Mouse (Mus musculus) heart, embryonic 15.5 days (tissue): ENCODE data around the gene Ralgapb. TPM values are rescaled to one million over a fixed set of nuclear protein-coding genes. Genes with fewer than 3 reads are reported as not detected.

Experiments
- ATAC-seq: fragments of 200-750 bp; cut with Nextera tagmentation; replicated peaks from 2 replicates; pipeline ENCODE4 v1.8.0; 2017; ENCODE audit warnings: low read depth, moderate TSS enrichment; ENCODE audit not compliant: insufficient number of reproducible peaks, insufficient read depth, low FRiP score
- H3K27ac ChIP-seq: fragments of 300-500 bp; sonication (generic); 2 replicates; pipeline ENCODE4 v1.5.1; 2015; ENCODE audit warnings: mild to moderate bottlenecking, inconsistent platforms
- H3K27me3 ChIP-seq: fragments of 300-500 bp; sonication (generic); 2 replicates; pipeline ENCODE4 v1.6.1; 2015; ENCODE audit warnings: inconsistent platforms
- H3K36me3 ChIP-seq: fragments of 300-500 bp; sonication (generic); 2 replicates; pipeline ENCODE4 v1.6.1; 2015; ENCODE audit warnings: mild to moderate bottlenecking, inconsistent platforms
- H3K4me1 ChIP-seq: fragments of 300-500 bp; sonication (generic); replicated peaks from 2 replicates; pipeline ENCODE4 v1.6.1; 2015; ENCODE audit warnings: inconsistent platforms
- H3K4me2 ChIP-seq: fragments of 300-500 bp; sonication (generic); 2 replicates; pipeline ENCODE4 v1.6.1; 2015; ENCODE audit warnings: inconsistent platforms, mild to moderate bottlenecking, moderate library complexity
- H3K4me3 ChIP-seq: fragments of 300-500 bp; sonication (generic); 2 replicates; pipeline ENCODE4 v1.5.1; 2015; ENCODE audit warnings: mild to moderate bottlenecking, inconsistent platforms
- H3K9ac ChIP-seq: fragments of 300-500 bp; sonication (generic); 2 replicates; pipeline ENCODE4 v1.6.1; 2015; ENCODE audit warnings: mild to moderate bottlenecking, inconsistent platforms
- H3K9me3 ChIP-seq: fragments of 300-500 bp; sonication (generic); replicated peaks from 2 replicates; pipeline ENCODE4 v1.6.1; 2016; ENCODE audit warnings: inconsistent platforms
- WGBS: fragments of 180-500 bp; shearing (Covaris S2); methylation state at CpG from one replicate; pipeline ENCODE4 v1.1.7; 2015; ENCODE audit warnings: mixed read lengths; 5-methylcytosine and 5-hydroxymethylcytosine counted together
- polyA plus RNA-seq: library from polyadenylated mRNA; unstranded; fragments of >200 nt; fragmentation: Nextera tagmentation; extraction: Ambion mirVana; gene quantifications from 2 replicates; pipeline ENCODE4 v1.2.1, GENCODE M21; 2015

Ralgapb gene
- polyA plus RNA-seq, result 11.0 and 12.7 TPM in 2 replicates

GRCm38 (mm10) chr2:158409595-158410021, at the start of gene Ralgapb:
Gene Ralgapb, plus strand, starts transcription at chr2:158409848.
- peak within 1 kb of the TSS; percentile 91 for H3K27ac ChIP-seq
- H3K36me3 ChIP-seq, result no peaks in the 10 kb centered on the region
- peaks cover 26% of the 10 kb centered on the region for H3K4me1 ChIP-seq
- ATAC-seq, result peak; percentile 88
- no peaks in the 10 kb centered on the region for H3K9me3 ChIP-seq
- WGBS, result 0% methylated on average over 46 of the region's 46 CpGs
- H3K27me3 ChIP-seq, result peaks cover 3% of the 10 kb centered on the region; the same call in 1 of the 2 replicates
- peak within 1 kb of the TSS; percentile 90 for H3K9ac ChIP-seq
- peak within 1 kb of the TSS; percentile 93 for H3K4me2 ChIP-seq
- H3K4me3 ChIP-seq, result peak within 1 kb of the TSS; percentile 97

- ATAC-seq, result peak; percentile 81
- Histone ChIP-seq H3K4me3 (peak overlapping the region; percentile 82), H3K4me1 (peaks cover 27% of the 10 kb centered on the region), H3K27me3 (no peaks in the 10 kb centered on the region), H3K27ac (peak overlapping the region; percentile 78), H3K4me2 (peak overlapping the region; percentile 86), H3K9ac (peak overlapping the region; percentile 84), H3K36me3 (peaks cover 41% of the 10 kb centered on the region), H3K9me3 (no peaks in the 10 kb centered on the region)
- WGBS, result under 1% methylated on average over 41 of the region's 41 CpGs
Measured at GRCm38 (mm10) chr2:158360873-158361677, 48.6 kb upstream of the Ralgapb start.

- Histone ChIP-seq H3K27ac (0 out of 2 replicates have a peak overlapping the region, but pooled peaks have one; percentile 31), H3K4me3 (peak overlapping the region; percentile 82), H3K9ac (no peak overlapping the region), H3K4me2 (peak overlapping the region; percentile 86; the same call in 1 of the 2 replicates), H3K27me3 (no peaks in the 10 kb centered on the region), H3K36me3 (peaks cover 34% of the 10 kb centered on the region), H3K4me1 (peaks cover 27% of the 10 kb centered on the region), H3K9me3 (no peaks in the 10 kb centered on the region)
- ATAC-seq, result no peak
- WGBS, result 35% methylated on average over 8 of the region's 8 CpGs
Measured at GRCm38 (mm10) chr2:158361678-158362320, 47.8 kb upstream of the Ralgapb start.

- H3K36me3 ChIP-seq, result peaks cover 10% of the 10 kb centered on the region; the same call in 1 of the 2 replicates
- H3K9me3 ChIP-seq, result no peaks in the 10 kb centered on the region
- no peak for ATAC-seq
- no peak overlapping the region for H3K27ac ChIP-seq
- peaks cover 19% of the 10 kb centered on the region for H3K4me1 ChIP-seq
- no peak overlapping the region for H3K4me3 ChIP-seq
- no peaks in the 10 kb centered on the region for H3K27me3 ChIP-seq
- no peak overlapping the region for H3K4me2 ChIP-seq
- 80% methylated on average over 4 of the region's 4 CpGs for WGBS
- no peak overlapping the region for H3K9ac ChIP-seq
Measured at GRCm38 (mm10) chr2:158364175-158364574, 45.5 kb upstream of the Ralgapb start.

- H3K4me3 ChIP-seq, result no peak overlapping the region
- H3K27me3 ChIP-seq, result no peaks in the 10 kb centered on the region
- peaks cover 8% of the 10 kb centered on the region for H3K4me1 ChIP-seq
- H3K4me2 ChIP-seq, result no peak overlapping the region
- H3K27ac ChIP-seq, result no peak overlapping the region
- no peaks in the 10 kb centered on the region for H3K9me3 ChIP-seq
- no peak overlapping the region for H3K9ac ChIP-seq
- 67% methylated on average over 12 of the region's 12 CpGs for WGBS
- H3K36me3 ChIP-seq, result no peaks in the 10 kb centered on the region; the same call in 1 of the 2 replicates
- ATAC-seq, result no peak
Measured at GRCm38 (mm10) chr2:158365099-158365850, 44.4 kb upstream of the Ralgapb start.

- Histone ChIP-seq H3K36me3 (no peaks in the 10 kb centered on the region), H3K27ac (no peak overlapping the region), H3K4me2 (no peak overlapping the region), H3K9ac (no peak overlapping the region), H3K27me3 (no peaks in the 10 kb centered on the region), H3K4me3 (no peak overlapping the region), H3K9me3 (no peaks in the 10 kb centered on the region), H3K4me1 (no peaks in the 10 kb centered on the region)
- no peak for ATAC-seq
- 61% methylated on average over 5 of the region's 5 CpGs for WGBS
Measured at GRCm38 (mm10) chr2:158367654-158368053, 42.0 kb upstream of the Ralgapb start.

GRCm38 (mm10) chr2:158368313-158368712, 41.3 kb upstream of the Ralgapb start:
- ATAC-seq, result no peak
- H3K9me3 ChIP-seq, result no peaks in the 10 kb centered on the region
- no peak overlapping the region for H3K4me2 ChIP-seq
- H3K4me3 ChIP-seq, result no peak overlapping the region
- no peaks in the 10 kb centered on the region; the same call in 1 of the 2 replicates for H3K4me1 ChIP-seq
- 79% methylated on average over 8 of the region's 8 CpGs for WGBS
- peaks cover 5% of the 10 kb centered on the region; the same call in 1 of the 2 replicates for H3K27me3 ChIP-seq
- no peaks in the 10 kb centered on the region for H3K36me3 ChIP-seq
- no peak overlapping the region for H3K9ac ChIP-seq
- no peak overlapping the region for H3K27ac ChIP-seq

GRCm38 (mm10) chr2:158369474-158370172, 40.0 kb upstream of the Ralgapb start:
- Histone ChIP-seq H3K4me2 (no peak overlapping the region), H3K4me1 (no peaks in the 10 kb centered on the region; the same call in 1 of the 2 replicates), H3K4me3 (no peak overlapping the region), H3K27me3 (peaks cover 16% of the 10 kb centered on the region), H3K9ac (no peak overlapping the region), H3K27ac (no peak overlapping the region), H3K36me3 (no peaks in the 10 kb centered on the region), H3K9me3 (no peaks in the 10 kb centered on the region)
- WGBS, result 79% methylated on average over 3 of the region's 3 CpGs
- no peak for ATAC-seq

GRCm38 (mm10) chr2:158370173-158370550, 39.5 kb upstream of the Ralgapb start:
- WGBS, result 24% methylated on average over 5 of the region's 5 CpGs
- Histone ChIP-seq H3K36me3 (no peaks in the 10 kb centered on the region), H3K27ac (no peak overlapping the region), H3K9ac (no peak overlapping the region), H3K4me3 (no peak overlapping the region), H3K4me1 (no peaks in the 10 kb centered on the region; the same call in 1 of the 2 replicates), H3K9me3 (no peaks in the 10 kb centered on the region), H3K4me2 (no peak overlapping the region), H3K27me3 (peaks cover 22% of the 10 kb centered on the region)
- no peak for ATAC-seq

- no peak for ATAC-seq
- H3K36me3 ChIP-seq, result no peaks in the 10 kb centered on the region
- peaks cover 48% of the 10 kb centered on the region for H3K27me3 ChIP-seq
- 47% methylated on average over 5 of the region's 5 CpGs for WGBS
- no peak overlapping the region for H3K4me2 ChIP-seq
- H3K4me3 ChIP-seq, result no peak overlapping the region
- H3K9me3 ChIP-seq, result no peaks in the 10 kb centered on the region
- peaks cover 5% of the 10 kb centered on the region; the same call in 1 of the 2 replicates for H3K4me1 ChIP-seq
- H3K9ac ChIP-seq, result no peak overlapping the region
- H3K27ac ChIP-seq, result no peak overlapping the region
Measured at GRCm38 (mm10) chr2:158373061-158373460, 36.6 kb upstream of the Ralgapb start.
